Mouse (Mus musculus): ENCODE data around the gene Troap. TPM values are rescaled to one million over a fixed set of nuclear protein-coding genes. Genes with fewer than 3 reads are reported as not detected.

Gene Troap
- polyA plus RNA-seq, 1 experiment from 2014 or later = 5.6 TPM

DNA sequence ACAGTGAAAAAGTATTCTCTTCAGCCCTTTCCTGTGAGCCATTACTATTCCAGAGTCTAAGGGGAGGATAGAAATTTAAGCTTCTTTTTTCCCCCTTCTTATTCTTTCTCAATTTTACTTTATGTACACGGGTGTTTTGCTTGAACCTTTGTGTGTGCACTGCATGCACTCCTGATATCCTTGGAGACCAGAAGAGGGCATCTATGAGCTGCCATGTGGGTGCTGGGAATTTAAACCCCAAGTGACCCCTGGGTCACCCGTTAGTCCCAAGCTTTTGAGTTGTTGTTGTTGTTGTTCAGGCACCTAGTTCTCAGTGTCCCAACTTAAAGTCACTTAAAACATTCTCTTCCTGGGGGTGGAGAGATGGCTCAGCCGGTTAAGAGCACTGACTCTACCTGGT lies 25.6 kb downstream of the Troap start:
- Histone ChIP-seq H3K9ac (ENCODE audit: low read depth, low read length) (no peak overlapping the region), H3K4me3 (ENCODE audit: low read length) (no peak overlapping the region), H3K36me3 (ENCODE audit: control insufficient read depth, insufficient read depth, low read length) (no peaks in the 10 kb centered on the region), H3K9me3 (ENCODE audit: control insufficient read depth, low read length) (no peaks in the 10 kb centered on the region), H3K27me3 (replicated peaks; ENCODE audit: control insufficient read depth, insufficient read depth, low read length) (peaks cover 24% of the 10 kb centered on the region), H3K4me1 (ENCODE audit: control insufficient read depth, insufficient read depth, low read depth, low read length) (peaks cover 21% of the 10 kb centered on the region), H3K27ac (ENCODE audit: low read depth, low read length) (no peak overlapping the region), H3K4me2 (ENCODE audit: low read length) (no peak overlapping the region)
- 57% methylated on average over 3 of the region's 3 CpGs for WGBS
- ATAC-seq = no peak

DNA sequence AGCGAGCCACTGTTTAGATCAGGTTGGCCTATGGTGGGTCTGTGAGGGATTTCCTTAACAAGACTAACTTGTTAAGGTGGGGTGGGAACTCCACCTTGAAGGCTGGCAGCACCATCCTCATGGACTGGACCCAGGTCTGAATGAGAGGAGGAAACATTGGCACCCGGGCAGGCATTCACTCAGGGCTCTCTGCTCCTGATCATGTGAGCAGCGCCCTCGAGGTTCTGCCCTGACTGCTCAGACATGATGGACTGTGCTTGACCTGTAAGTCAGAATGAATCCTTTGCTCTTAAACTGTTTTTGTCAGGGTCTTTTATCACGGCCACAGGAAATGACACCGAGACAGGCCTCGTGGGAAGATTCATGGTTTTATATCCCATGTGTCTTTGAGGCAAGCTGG lies 30.9 kb downstream of the Troap start:
- Histone ChIP-seq H3K4me2 (ENCODE audit: low read length) (no peak overlapping the region), H3K27me3 (replicated peaks; ENCODE audit: control insufficient read depth, insufficient read depth, low read length) (peaks cover 2% of the 10 kb centered on the region; the same call in 1 of the 2 replicates), H3K9me3 (ENCODE audit: control insufficient read depth, low read length) (no peaks in the 10 kb centered on the region), H3K36me3 (ENCODE audit: control insufficient read depth, insufficient read depth, low read length) (no peaks in the 10 kb centered on the region), H3K4me1 (ENCODE audit: control insufficient read depth, insufficient read depth, low read depth, low read length) (no peaks in the 10 kb centered on the region), H3K4me3 (ENCODE audit: low read length) (no peak overlapping the region), H3K27ac (ENCODE audit: low read depth, low read length) (no peak overlapping the region), H3K9ac (ENCODE audit: low read depth, low read length) (no peak overlapping the region)
- no peak for ATAC-seq
- 62% methylated on average over 7 of the region's 7 CpGs for WGBS

DNA sequence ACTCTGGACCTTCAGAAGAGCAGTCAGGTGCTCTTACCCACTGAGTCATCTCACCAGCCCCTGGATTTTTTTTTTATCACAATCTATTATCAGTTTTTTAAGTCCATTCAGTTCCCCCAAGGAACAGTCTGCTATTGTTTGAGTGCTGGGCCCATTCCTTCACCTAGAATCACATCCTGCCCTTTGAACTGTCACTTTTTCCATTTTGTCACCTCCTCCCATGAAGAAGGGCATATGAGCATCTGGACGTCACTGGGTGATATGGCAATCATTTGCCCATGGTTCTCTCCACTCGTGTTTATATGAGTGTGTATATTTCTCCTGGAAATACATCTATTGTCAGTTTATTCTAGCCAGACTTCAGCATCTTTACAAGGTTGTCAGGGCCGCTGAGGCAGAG lies 33.5 kb downstream of the Troap start:
- no peaks in the 10 kb centered on the region for H3K4me1 ChIP-seq (ENCODE audit: control insufficient read depth, insufficient read depth, low read depth, low read length)
- H3K36me3 ChIP-seq (ENCODE audit: control insufficient read depth, insufficient read depth, low read length) = no peaks in the 10 kb centered on the region
- H3K9me3 ChIP-seq (ENCODE audit: control insufficient read depth, low read length) = no peaks in the 10 kb centered on the region
- no peak overlapping the region for H3K4me2 ChIP-seq (ENCODE audit: low read length)
- no peak overlapping the region for H3K27ac ChIP-seq (ENCODE audit: low read depth, low read length)
- no peaks in the 10 kb centered on the region for H3K27me3 ChIP-seq (replicated peaks; ENCODE audit: control insufficient read depth, insufficient read depth, low read length)
- no peak overlapping the region for H3K4me3 ChIP-seq (ENCODE audit: low read length)
- no peak overlapping the region for H3K9ac ChIP-seq (ENCODE audit: low read depth, low read length)
- no peak for ATAC-seq
- 82% methylated on average over 3 of the region's 3 CpGs for WGBS

- Histone ChIP-seq H3K9me3 (ENCODE audit: control insufficient read depth, low read length) (no peaks in the 10 kb centered on the region), H3K27me3 (replicated peaks; ENCODE audit: control insufficient read depth, insufficient read depth, low read length) (no peaks in the 10 kb centered on the region), H3K36me3 (ENCODE audit: control insufficient read depth, insufficient read depth, low read length) (no peaks in the 10 kb centered on the region), H3K9ac (ENCODE audit: low read depth, low read length) (no peak overlapping the region), H3K4me3 (ENCODE audit: low read length) (no peak overlapping the region), H3K27ac (ENCODE audit: low read depth, low read length) (no peak overlapping the region), H3K4me2 (ENCODE audit: low read length) (no peak overlapping the region), H3K4me1 (ENCODE audit: control insufficient read depth, insufficient read depth, low read depth, low read length) (no peaks in the 10 kb centered on the region)
- 85% methylated on average over 3 of the region's 3 CpGs for WGBS
- no peak for ATAC-seq
Observed at GRCm38 (mm10) chr15:99111139-99111538, 36.8 kb downstream of the Troap start.

- no peak overlapping the region for H3K27ac ChIP-seq (ENCODE audit: low read depth, low read length)
- H3K4me3 ChIP-seq (ENCODE audit: low read length) = no peak overlapping the region
- no peaks in the 10 kb centered on the region for H3K4me1 ChIP-seq (ENCODE audit: control insufficient read depth, insufficient read depth, low read depth, low read length)
- ATAC-seq = no peak
- H3K36me3 ChIP-seq (ENCODE audit: control insufficient read depth, insufficient read depth, low read length) = no peaks in the 10 kb centered on the region
- H3K9ac ChIP-seq (ENCODE audit: low read depth, low read length) = no peak overlapping the region
- H3K27me3 ChIP-seq (replicated peaks; ENCODE audit: control insufficient read depth, insufficient read depth, low read length) = no peaks in the 10 kb centered on the region
- H3K9me3 ChIP-seq (ENCODE audit: control insufficient read depth, low read length) = no peaks in the 10 kb centered on the region
- no peak overlapping the region for H3K4me2 ChIP-seq (ENCODE audit: low read length)
- 78% methylated on average over 4 of the region's 4 CpGs for WGBS
Observed at GRCm38 (mm10) chr15:99111809-99112208, 37.4 kb downstream of the Troap start.

- H3K4me1 ChIP-seq (ENCODE audit: control insufficient read depth, insufficient read depth, low read depth, low read length) = no peaks in the 10 kb centered on the region
- ATAC-seq = no peak
- no peaks in the 10 kb centered on the region for H3K9me3 ChIP-seq (ENCODE audit: control insufficient read depth, low read length)
- H3K27ac ChIP-seq (ENCODE audit: low read depth, low read length) = no peak overlapping the region
- H3K4me3 ChIP-seq (ENCODE audit: low read length) = peak overlapping the region; percentile 14; the same call in 1 of the 2 replicates
- H3K36me3 ChIP-seq (ENCODE audit: control insufficient read depth, insufficient read depth, low read length) = no peaks in the 10 kb centered on the region
- WGBS = 59% methylated on average over 11 of the region's 11 CpGs
- no peak overlapping the region for H3K9ac ChIP-seq (ENCODE audit: low read depth, low read length)
- H3K4me2 ChIP-seq (ENCODE audit: low read length) = peak overlapping the region; percentile 45
- no peaks in the 10 kb centered on the region for H3K27me3 ChIP-seq (replicated peaks; ENCODE audit: control insufficient read depth, insufficient read depth, low read length)
Observed at GRCm38 (mm10) chr15:99112843-99113395, 38.5 kb downstream of the Troap start.

DNA sequence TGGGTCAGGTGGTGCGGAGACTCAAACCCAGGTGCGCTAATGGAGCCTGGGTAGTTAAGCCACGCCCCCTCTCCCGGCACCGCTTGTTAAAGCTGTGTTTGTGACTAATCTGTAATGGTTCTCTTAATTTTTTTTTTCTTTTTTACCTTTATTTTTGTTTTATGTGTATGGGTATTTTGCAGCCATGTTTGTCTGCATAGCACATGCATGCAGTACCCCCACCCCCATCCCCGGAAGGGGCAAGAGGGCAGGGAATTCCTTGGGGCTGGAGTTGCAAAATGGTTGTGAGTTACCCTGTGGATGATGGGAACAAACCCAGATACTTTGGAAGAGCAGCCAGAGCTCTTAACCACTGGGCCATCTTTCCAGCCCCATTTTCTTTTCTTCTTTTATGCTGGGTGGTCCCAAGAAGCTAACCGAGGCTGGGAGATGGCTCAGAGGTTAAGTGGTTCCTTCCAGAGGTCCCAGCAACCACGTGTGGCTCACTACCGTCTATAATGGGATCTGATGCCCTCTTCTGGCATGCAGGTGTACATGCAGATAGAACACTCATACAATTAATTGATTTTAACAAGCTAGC lies 39.1 kb downstream of the Troap start:
- no peaks in the 10 kb centered on the region for H3K36me3 ChIP-seq (ENCODE audit: control insufficient read depth, insufficient read depth, low read length)
- no peak overlapping the region for H3K27ac ChIP-seq (ENCODE audit: low read depth, low read length)
- peak overlapping the region; percentile 45 for H3K4me2 ChIP-seq (ENCODE audit: low read length)
- WGBS = 8% methylated on average over 9 of the region's 9 CpGs
- no peaks in the 10 kb centered on the region for H3K27me3 ChIP-seq (replicated peaks; ENCODE audit: control insufficient read depth, insufficient read depth, low read length)
- H3K9me3 ChIP-seq (ENCODE audit: control insufficient read depth, low read length) = no peaks in the 10 kb centered on the region
- no peak overlapping the region for H3K9ac ChIP-seq (ENCODE audit: low read depth, low read length)
- H3K4me1 ChIP-seq (ENCODE audit: control insufficient read depth, insufficient read depth, low read depth, low read length) = no peaks in the 10 kb centered on the region
- peak overlapping the region; percentile 14; the same call in 1 of the 2 replicates for H3K4me3 ChIP-seq (ENCODE audit: low read length)
- ATAC-seq = no peak

DNA sequence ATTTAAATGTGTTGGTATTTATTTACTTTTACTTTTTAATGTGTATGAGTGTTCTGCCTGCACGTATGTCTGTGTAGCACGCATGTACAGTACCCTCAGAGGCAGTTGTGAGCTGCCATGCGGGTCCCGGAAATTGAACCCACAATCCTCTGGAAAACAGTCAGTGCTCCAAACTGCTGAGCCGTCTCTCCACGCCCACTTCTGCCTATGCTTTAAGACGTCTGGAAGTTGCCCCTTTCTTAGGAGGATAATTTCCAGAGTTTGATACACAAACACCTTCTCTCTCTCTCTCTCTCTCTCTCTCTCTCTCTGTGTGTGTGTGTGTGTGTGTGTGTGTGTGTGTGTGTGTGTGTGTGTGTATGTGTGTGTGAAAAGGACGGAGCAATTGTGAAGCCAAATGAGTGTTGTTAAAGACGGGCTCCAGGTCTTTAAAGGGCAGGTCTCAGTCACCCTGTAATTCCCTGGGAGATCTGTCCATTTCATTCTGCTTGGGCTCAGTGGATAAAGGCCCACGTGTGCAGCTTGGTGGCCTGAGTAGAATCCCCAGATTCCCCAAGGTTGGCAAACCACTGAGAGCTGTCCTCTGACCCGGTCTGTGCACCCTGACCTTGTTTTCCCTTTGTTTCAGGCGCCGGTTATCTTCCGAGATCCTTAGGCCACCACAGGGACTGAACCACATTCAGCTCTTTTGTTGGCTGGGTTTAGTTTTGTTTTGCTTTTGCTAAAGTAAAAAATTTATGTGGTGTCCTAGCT lies 40.1 kb downstream of the Troap start:
- H3K27ac ChIP-seq (ENCODE audit: low read depth, low read length) = no peak overlapping the region
- no peak overlapping the region for H3K4me2 ChIP-seq (ENCODE audit: low read length)
- H3K4me1 ChIP-seq (ENCODE audit: control insufficient read depth, insufficient read depth, low read depth, low read length) = no peaks in the 10 kb centered on the region
- no peak overlapping the region for H3K4me3 ChIP-seq (ENCODE audit: low read length)
- H3K9ac ChIP-seq (ENCODE audit: low read depth, low read length) = no peak overlapping the region
- ATAC-seq = no peak
- no peaks in the 10 kb centered on the region for H3K9me3 ChIP-seq (ENCODE audit: control insufficient read depth, low read length)
- H3K36me3 ChIP-seq (ENCODE audit: control insufficient read depth, insufficient read depth, low read length) = no peaks in the 10 kb centered on the region
- WGBS = 47% methylated on average over 12 of the region's 14 CpGs
- no peaks in the 10 kb centered on the region for H3K27me3 ChIP-seq (replicated peaks; ENCODE audit: control insufficient read depth, insufficient read depth, low read length)

GRCm38 (mm10) chr15:99115065-99115423 lies 40.7 kb downstream of the Troap start:
- Histone ChIP-seq H3K36me3 (ENCODE audit: control insufficient read depth, insufficient read depth, low read length) (no peaks in the 10 kb centered on the region), H3K4me1 (ENCODE audit: control insufficient read depth, insufficient read depth, low read depth, low read length) (no peaks in the 10 kb centered on the region), H3K4me3 (ENCODE audit: low read length) (no peak overlapping the region), H3K9ac (ENCODE audit: low read depth, low read length) (no peak overlapping the region), H3K27me3 (replicated peaks; ENCODE audit: control insufficient read depth, insufficient read depth, low read length) (no peaks in the 10 kb centered on the region), H3K4me2 (ENCODE audit: low read length) (no peak overlapping the region), H3K9me3 (ENCODE audit: control insufficient read depth, low read length) (no peaks in the 10 kb centered on the region), H3K27ac (ENCODE audit: low read depth, low read length) (no peak overlapping the region)
- no peak for ATAC-seq
- 88% methylated on average over 7 of the region's 7 CpGs for WGBS

Measured in hindbrain, embryonic 16.5 days (tissue).